Mouse (Mus musculus) neural tube, embryonic 14.5 days (tissue): ENCODE data around the gene Fat3. TPM values are rescaled to one million over a fixed set of nuclear protein-coding genes. Genes with fewer than 3 reads are reported as not detected.

Experiments
- ATAC-seq: fragments of 200-750 bp; cut with Nextera tagmentation; 2 replicates; pipeline ENCODE4 v1.8.0; 2017; ENCODE audit warnings: low read depth, mild to moderate bottlenecking, moderate TSS enrichment, moderate library complexity
- H3K27ac ChIP-seq: fragments of 300-500 bp; sonication (generic); 2 replicates; pipeline ENCODE4 v1.5.1; 2014; ENCODE audit warnings: low read depth, mild to moderate bottlenecking, control low read depth, low read length, moderate library complexity, mixed read lengths
- H3K27me3 ChIP-seq: fragments of 300-500 bp; sonication (generic); 2 replicates; pipeline ENCODE4 v1.6.1; 2014; ENCODE audit warnings: low read length; ENCODE audit not compliant: control insufficient read depth, insufficient read depth
- H3K36me3 ChIP-seq: fragments of 300-500 bp; sonication (generic); 2 replicates; pipeline ENCODE4 v1.6.1; 2014; ENCODE audit warnings: low read length, mixed read lengths; ENCODE audit not compliant: control insufficient read depth, insufficient read depth
- H3K4me1 ChIP-seq: fragments of 300-500 bp; sonication (generic); 2 replicates; pipeline ENCODE4 v1.6.1; 2014; ENCODE audit warnings: low read length; ENCODE audit not compliant: control insufficient read depth, insufficient read depth
- H3K4me2 ChIP-seq: fragments of 300-500 bp; sonication (generic); 2 replicates; pipeline ENCODE4 v1.6.1; 2014; ENCODE audit warnings: mild to moderate bottlenecking, low read depth, low read length, control low read depth
- H3K4me3 ChIP-seq: fragments of 300-500 bp; sonication (generic); 2 replicates; pipeline ENCODE4 v1.5.1; 2014; ENCODE audit warnings: low read depth, low read length, control low read depth, mixed read lengths
- H3K9ac ChIP-seq: fragments of 300-500 bp; sonication (generic); replicated peaks from 2 replicates; pipeline ENCODE4 v1.6.1; 2014; ENCODE audit warnings: low read depth, mild to moderate bottlenecking, control low read depth, low read length, mixed read lengths
- H3K9me3 ChIP-seq: fragments of 300-500 bp; sonication (generic); 2 replicates; pipeline ENCODE4 v1.6.1; 2016; ENCODE audit warnings: low read length; ENCODE audit not compliant: control insufficient read depth
- WGBS: fragments of 180-500 bp; shearing (Covaris S2); extraction: QIAGEN DNeasy Blood & Tissue Kit; methylation state at CpG from one replicate; pipeline ENCODE4 v1.1.7; 2014; 5-methylcytosine and 5-hydroxymethylcytosine counted together
- polyA plus RNA-seq: library from polyadenylated mRNA; unstranded; fragments of >200 nt; fragmentation: Nextera tagmentation; extraction: Ambion mirVana; gene quantifications from 2 replicates; pipeline ENCODE4 v1.2.1, GENCODE M21; 2014

The Fat3 gene
- 21.4 and 25.8 TPM in 2 replicates for polyA plus RNA-seq

DNA sequence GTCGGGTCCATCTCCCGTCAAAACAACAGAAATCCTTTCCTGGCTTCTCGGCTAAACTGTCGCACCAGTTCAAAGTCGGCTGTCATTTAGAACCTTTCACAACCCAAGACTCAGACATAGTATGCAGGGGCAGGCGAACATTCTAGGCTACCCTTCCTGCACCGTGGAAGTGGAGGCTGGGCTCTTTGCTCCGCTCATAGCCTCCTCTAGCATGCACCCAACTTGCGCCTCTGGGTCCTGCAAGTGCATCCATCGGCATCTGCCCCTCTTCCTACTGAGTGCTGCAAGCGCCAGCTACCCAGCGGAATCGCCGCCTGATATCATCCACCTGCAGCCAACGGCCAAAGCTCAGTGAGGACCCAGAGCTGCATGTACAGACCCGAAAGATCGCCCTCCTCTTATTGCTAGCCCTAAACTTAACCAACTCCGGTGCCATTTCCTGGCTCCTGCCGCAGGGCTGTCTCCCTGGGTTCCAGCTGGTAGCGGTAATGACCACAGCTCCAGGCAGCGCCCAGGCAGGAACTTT, at the start of gene Fat3:
Fat3 (minus strand) TSS at position 100 of the 526 bp plus-strand sequence.
- Histone ChIP-seq H3K9me3 (no peaks in the 10 kb centered on the region), H3K9ac (peak within 1 kb of the TSS; percentile 75), H3K4me2 (peak within 1 kb of the TSS; percentile 76), H3K27me3 (no peaks in the 10 kb centered on the region), H3K4me1 (peaks cover 15% of the 10 kb centered on the region), H3K36me3 (no peaks in the 10 kb centered on the region), H3K4me3 (peak within 1 kb of the TSS; percentile 70), H3K27ac (peak within 1 kb of the TSS; percentile 86)
- ATAC-seq, result peak; percentile 19
- WGBS, result 1% methylated on average over 21 of the region's 21 CpGs

DNA sequence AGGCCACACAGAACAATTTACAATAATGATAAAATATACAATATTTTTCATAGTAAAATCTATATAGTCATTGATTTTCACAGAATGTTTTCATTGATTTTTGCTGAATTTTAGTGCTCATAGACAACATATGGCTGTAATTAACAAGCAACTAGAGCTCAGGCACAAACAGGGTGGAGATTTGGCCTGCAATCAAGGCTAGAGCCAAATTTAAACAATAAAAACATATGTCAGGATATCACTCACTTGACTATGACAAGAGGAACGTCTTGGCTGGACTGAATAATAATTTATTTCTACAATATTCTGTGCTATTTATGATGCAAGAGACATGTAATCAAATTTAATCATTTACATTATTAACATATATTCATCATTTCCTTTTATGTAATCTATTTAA, 31.8 kb upstream of the Fat3 start:
- 29% methylated on average over 1 of the region's 1 CpGs for WGBS
- no peaks in the 10 kb centered on the region for H3K4me1 ChIP-seq
- no peak for ATAC-seq
- H3K27me3 ChIP-seq, result no peaks in the 10 kb centered on the region
- no peak overlapping the region for H3K4me3 ChIP-seq
- no peaks in the 10 kb centered on the region for H3K36me3 ChIP-seq
- no peaks in the 10 kb centered on the region for H3K9me3 ChIP-seq
- H3K9ac ChIP-seq, result no peak overlapping the region
- no peak overlapping the region for H3K27ac ChIP-seq
- H3K4me2 ChIP-seq, result no peak overlapping the region

DNA sequence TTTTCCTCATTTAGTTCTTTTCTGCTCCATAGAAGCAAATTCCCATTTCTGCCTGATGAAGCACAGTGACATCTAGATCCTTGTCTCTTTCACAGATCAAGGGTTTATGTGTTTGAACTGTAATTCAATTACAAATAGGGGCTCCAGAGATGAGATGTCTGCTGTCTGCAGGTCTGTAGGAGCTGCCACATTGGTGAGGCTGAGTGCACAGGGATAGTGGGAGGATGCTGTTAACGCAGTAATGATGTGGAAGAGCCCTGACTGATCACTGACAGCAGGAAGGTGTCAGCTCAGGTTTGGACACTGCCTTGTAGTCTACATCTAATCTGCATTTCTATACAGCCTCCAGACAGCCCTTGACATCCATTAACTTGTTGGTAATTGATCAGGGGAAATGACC, 16.5 kb upstream of the Fat3 start:
- H3K4me3 ChIP-seq, result no peak overlapping the region
- H3K4me2 ChIP-seq, result no peak overlapping the region
- 39% methylated on average over 1 of the region's 1 CpGs for WGBS
- no peak overlapping the region for H3K9ac ChIP-seq
- H3K4me1 ChIP-seq, result no peaks in the 10 kb centered on the region
- no peak overlapping the region for H3K27ac ChIP-seq
- no peaks in the 10 kb centered on the region for H3K27me3 ChIP-seq
- H3K9me3 ChIP-seq, result no peaks in the 10 kb centered on the region
- no peaks in the 10 kb centered on the region for H3K36me3 ChIP-seq
- no peak for ATAC-seq

DNA sequence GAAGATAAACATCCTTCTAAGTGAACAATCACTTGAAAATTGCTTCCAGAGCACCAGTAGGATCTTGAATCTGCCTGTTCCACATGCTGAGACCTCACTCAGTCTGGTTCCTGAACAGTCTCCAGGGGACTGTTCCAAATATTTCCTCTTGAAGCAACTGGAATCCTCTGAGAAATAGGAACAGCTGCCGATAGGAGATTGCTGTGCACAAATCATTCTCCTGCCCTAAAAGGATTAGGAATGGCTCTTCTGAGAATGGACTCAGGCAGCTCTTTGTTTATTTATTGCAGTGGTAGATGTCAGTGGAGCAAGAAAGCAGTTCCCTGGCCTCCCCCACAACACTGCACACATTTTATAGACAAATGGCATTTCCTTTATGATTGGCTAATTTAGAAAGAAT, 10.9 kb upstream of the Fat3 start:
- Histone ChIP-seq H3K27ac (no peak overlapping the region), H3K9me3 (no peaks in the 10 kb centered on the region), H3K27me3 (no peaks in the 10 kb centered on the region), H3K4me2 (no peak overlapping the region), H3K36me3 (no peaks in the 10 kb centered on the region), H3K4me3 (no peak overlapping the region), H3K4me1 (no peaks in the 10 kb centered on the region), H3K9ac (no peak overlapping the region)
- peak; percentile 60; the same call in 1 of the 2 replicates for ATAC-seq
- WGBS, result 3% methylated on average over 1 of the region's 1 CpGs

DNA sequence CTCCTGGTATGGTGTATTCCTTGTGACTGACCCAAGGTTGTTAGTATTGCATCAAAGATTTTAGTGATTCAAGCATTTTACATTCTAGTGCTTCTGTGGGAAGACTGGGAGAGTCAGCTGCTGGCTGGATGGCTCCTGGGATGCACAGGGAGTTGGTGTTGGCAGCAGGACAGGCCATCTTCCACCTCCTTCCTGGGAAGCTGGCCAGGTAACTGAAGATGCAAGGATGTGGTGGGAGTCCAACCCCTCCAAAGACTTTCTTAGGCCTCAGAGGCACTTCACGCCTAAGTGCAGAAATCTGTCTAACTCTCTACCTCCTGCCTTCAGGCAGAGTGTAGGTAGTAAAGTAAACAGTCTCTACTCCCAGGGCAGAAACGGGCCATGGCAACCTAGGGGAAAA, 2.7 kb upstream of the Fat3 start:
- Histone ChIP-seq H3K36me3 (no peaks in the 10 kb centered on the region), H3K4me2 (no peak overlapping the region), H3K4me1 (peaks cover 6% of the 10 kb centered on the region), H3K27me3 (no peaks in the 10 kb centered on the region), H3K9ac (no peak overlapping the region), H3K4me3 (no peak overlapping the region), H3K9me3 (no peaks in the 10 kb centered on the region), H3K27ac (no peak overlapping the region)
- no peak for ATAC-seq
- WGBS, result 58% methylated on average over 2 of the region's 2 CpGs

DNA sequence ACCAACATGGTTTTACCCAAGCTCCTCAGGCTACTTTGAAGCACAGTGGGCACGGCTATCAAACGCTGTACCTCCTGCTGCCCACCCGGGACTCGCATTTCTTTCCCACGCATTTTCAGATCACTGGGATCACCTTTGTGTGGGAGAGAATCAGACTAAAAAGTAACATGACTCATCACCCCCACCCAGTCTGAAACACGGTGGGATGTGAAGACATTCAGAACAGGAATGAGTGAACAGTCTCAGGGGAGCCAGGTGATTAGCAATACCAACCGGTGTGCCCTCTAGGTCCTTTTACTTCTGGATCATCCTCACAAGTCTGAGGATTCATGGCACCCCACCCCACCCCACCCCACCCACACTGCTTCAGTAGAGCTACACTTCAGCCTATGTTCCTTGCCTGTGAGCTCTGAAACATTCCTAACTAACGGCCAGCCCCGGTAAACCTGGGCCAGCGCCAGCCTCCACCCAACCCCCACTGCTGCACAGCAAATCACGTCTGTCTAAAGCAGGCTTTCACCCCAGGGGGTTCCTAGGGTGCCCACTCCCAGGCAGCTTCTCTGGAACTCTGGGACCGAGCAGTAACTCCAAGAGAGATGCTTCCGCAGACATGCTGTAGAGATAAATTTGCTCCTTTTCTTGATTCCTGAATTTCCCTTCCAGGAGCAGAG, 1.7 kb upstream of the Fat3 start:
- Histone ChIP-seq H3K9ac (peak overlapping the region; percentile 11; the same call in 1 of the 2 replicates), H3K4me1 (peaks cover 15% of the 10 kb centered on the region), H3K36me3 (no peaks in the 10 kb centered on the region), H3K27me3 (no peaks in the 10 kb centered on the region), H3K27ac (peak overlapping the region; percentile 86), H3K9me3 (no peaks in the 10 kb centered on the region), H3K4me2 (peak overlapping the region; percentile 76), H3K4me3 (peak overlapping the region; percentile 70)
- ATAC-seq, result no peak
- WGBS, result 4% methylated on average over 13 of the region's 13 CpGs

DNA sequence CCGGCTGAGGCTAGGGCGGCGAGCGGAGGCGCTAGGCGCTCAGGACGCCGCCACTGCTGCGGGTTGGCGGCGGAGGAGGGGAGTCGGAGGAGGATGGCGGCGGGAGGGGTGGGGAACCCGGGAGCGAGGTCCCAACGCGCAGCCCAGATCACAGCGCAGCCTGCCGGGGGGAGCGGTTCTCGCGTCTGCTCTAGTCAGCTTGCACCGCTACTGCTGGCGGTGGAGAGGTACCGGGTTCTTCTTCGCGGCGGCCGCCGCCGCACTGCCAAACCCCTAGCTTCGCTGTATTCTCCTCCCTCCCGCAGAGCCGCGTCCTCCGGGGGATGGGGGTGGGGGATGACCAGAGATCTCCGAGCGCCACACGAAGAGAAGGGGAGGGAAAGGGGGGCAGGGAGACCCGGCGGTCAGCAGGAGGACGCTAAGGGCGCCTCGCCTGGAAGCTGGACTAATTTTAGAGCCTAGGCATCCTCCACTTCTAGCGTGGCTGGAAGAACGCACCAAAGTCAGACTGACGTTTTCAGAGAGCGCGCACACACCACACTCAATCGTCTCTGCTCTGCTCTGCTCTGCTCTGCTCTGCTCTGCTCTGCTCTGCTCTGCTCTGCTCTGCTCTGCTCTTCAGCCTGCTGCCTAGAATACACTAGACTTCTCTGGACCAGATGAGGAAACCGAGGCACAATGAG, 1.0 kb upstream of the Fat3 start:
- H3K9me3 ChIP-seq, result no peaks in the 10 kb centered on the region
- H3K9ac ChIP-seq, result peak overlapping the region; percentile 75
- peak; percentile 88 for ATAC-seq
- peak overlapping the region; percentile 76 for H3K4me2 ChIP-seq
- WGBS, result 1% methylated on average over 40 of the region's 52 CpGs
- peak overlapping the region; percentile 86 for H3K27ac ChIP-seq
- H3K36me3 ChIP-seq, result no peaks in the 10 kb centered on the region
- no peaks in the 10 kb centered on the region for H3K27me3 ChIP-seq
- peak overlapping the region; percentile 70 for H3K4me3 ChIP-seq
- peaks cover 15% of the 10 kb centered on the region for H3K4me1 ChIP-seq

DNA sequence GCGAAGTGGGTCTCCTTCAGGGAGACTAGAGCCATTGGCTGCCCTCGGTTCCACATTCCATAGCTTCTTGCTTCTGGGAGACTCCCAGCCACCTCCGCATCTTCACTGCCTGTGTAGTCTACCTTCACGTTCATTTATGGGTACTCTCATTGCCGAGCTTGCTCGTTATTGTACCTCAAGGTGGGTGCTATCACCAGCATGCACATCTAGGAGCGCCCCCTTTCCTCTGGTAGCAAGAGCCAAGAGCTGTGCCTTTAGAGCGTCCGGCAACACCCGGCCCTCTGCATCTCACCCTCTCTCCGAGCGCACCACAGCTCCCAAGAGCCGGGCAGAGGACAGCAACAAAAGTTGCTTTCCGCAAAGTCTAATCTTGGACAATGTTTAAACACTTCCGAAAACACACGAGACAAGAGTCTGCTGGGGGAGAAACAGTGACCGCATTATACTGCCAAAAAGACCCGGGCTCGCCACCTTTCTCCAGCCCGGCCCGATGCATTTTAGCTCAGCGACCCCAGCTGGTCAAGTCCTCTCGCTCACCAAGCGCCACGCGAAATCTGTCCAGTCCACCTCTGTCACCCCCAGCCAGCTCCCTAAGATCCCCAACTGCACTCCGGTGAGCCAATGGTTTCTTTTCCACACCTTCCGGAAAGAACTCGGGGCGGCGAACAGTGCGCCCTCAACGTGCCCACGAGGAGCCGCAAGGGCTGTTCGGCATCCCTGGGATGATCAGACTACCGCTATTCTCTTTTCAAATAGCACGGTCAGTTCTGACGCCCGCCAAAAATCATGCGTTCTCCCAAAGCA, 501 bp downstream of the Fat3 start:
- peak overlapping the region; percentile 75 for H3K9ac ChIP-seq
- peak overlapping the region; percentile 76 for H3K4me2 ChIP-seq
- H3K4me1 ChIP-seq, result peaks cover 15% of the 10 kb centered on the region
- ATAC-seq, result peak; percentile 52
- H3K27me3 ChIP-seq, result no peaks in the 10 kb centered on the region
- under 1% methylated on average over 41 of the region's 41 CpGs for whole genome bisulfite sequencing
- no peaks in the 10 kb centered on the region for H3K9me3 ChIP-seq
- H3K27ac ChIP-seq, result peak overlapping the region; percentile 86
- H3K4me3 ChIP-seq, result peak overlapping the region; percentile 70
- no peaks in the 10 kb centered on the region for H3K36me3 ChIP-seq
